Mouse (Mus musculus) limb, embryonic 10.5 days (tissue): Measurements from ENCODE around the gene Atg3. TPM values are rescaled to one million over a fixed set of nuclear protein-coding genes. Genes with fewer than 3 reads are reported as not detected.

Experiments
- DNase-seq: peaks from one replicate; pipeline ENCODE4 v3.0.0-alpha.2; 2017; ENCODE audit warnings: low spot score
- H3K27ac ChIP-seq: fragments of 300-500 bp; sonication (generic); 2 replicates; pipeline ENCODE4 v1.5.1; 2016; ENCODE audit warnings: mild to moderate bottlenecking
- H3K27me3 ChIP-seq: fragments of 300-500 bp; sonication (generic); 2 replicates; pipeline ENCODE4 v1.6.1; 2016; ENCODE audit warnings: low read depth, mild to moderate bottlenecking; ENCODE audit not compliant: poor library complexity, severe bottlenecking
- H3K36me3 ChIP-seq: fragments of 300-500 bp; sonication (generic); 2 replicates; pipeline ENCODE4 v1.6.1; 2016; ENCODE audit warnings: mild to moderate bottlenecking, moderate library complexity
- H3K4me1 ChIP-seq: fragments of 300-500 bp; sonication (generic); 2 replicates; pipeline ENCODE4 v1.6.1; 2016
- H3K4me3 ChIP-seq: fragments of 300-500 bp; sonication (generic); 2 replicates; pipeline ENCODE4 v1.5.1; 2016; ENCODE audit warnings: mild to moderate bottlenecking, moderate library complexity
- H3K9me3 ChIP-seq: fragments of 300-500 bp; sonication (generic); replicated peaks from 2 replicates; pipeline ENCODE4 v1.6.1; 2016; ENCODE audit warnings: mild to moderate bottlenecking
- WGBS: fragments of 180-500 bp; shearing (Covaris S2); methylation state at CpG from one replicate; pipeline ENCODE4 v1.1.7; 2016; 5-methylcytosine and 5-hydroxymethylcytosine counted together
- polyA plus RNA-seq: library from polyadenylated mRNA; unstranded; fragments of >200 nt; fragmentation: Nextera tagmentation; extraction: Ambion mirVana; gene quantifications from 2 replicates; pipeline ENCODE4 v1.2.1, GENCODE M21; 2016

The Atg3 gene
- polyA plus RNA-seq: 28.3 and 31.2 TPM in 2 replicates

- Histone ChIP-seq H3K9me3 (no peaks in the 10 kb centered on the region), H3K36me3 (peaks cover 17% of the 10 kb centered on the region), H3K27ac (peak within 1 kb of the TSS; percentile 92), H3K4me3 (peak within 1 kb of the TSS; percentile 91), H3K27me3 (no peaks in the 10 kb centered on the region), H3K4me1 (peaks cover 17% of the 10 kb centered on the region)
- peak; percentile 97 for DNase-seq
- under 1% methylated on average over 64 of the region's 64 CpGs for WGBS
These were observed at the start of gene Atg3, which contains the start of gene Slc35a5 for GRCm38 (mm10) chr16:45158522-45159388. Gene Atg3, plus strand, starts transcription at chr16:45158785. Gene Slc35a5, minus strand, starts transcription at chr16:45158706.

- no peak for DNase-seq
- Histone ChIP-seq H3K27ac (no peak overlapping the region), H3K27me3 (no peaks in the 10 kb centered on the region), H3K9me3 (no peaks in the 10 kb centered on the region), H3K4me1 (no peaks in the 10 kb centered on the region), H3K4me3 (no peak overlapping the region), H3K36me3 (peaks cover 4% of the 10 kb centered on the region)
- WGBS: 40% methylated on average over 4 of the region's 4 CpGs
These were observed 48.1 kb upstream of the Atg3 start for GRCm38 (mm10) chr16:45110498-45110897.

GRCm38 (mm10) chr16:45117200-45117599, 41.4 kb upstream of the Atg3 start:
- no peak for DNase-seq
- H3K4me1 ChIP-seq: no peaks in the 10 kb centered on the region
- no peaks in the 10 kb centered on the region for H3K9me3 ChIP-seq
- H3K36me3 ChIP-seq: peaks cover 10% of the 10 kb centered on the region
- WGBS: 93% methylated on average over 3 of the region's 3 CpGs
- H3K4me3 ChIP-seq: no peak overlapping the region
- H3K27me3 ChIP-seq: no peaks in the 10 kb centered on the region
- H3K27ac ChIP-seq: no peak overlapping the region

- 83% methylated on average over 3 of the region's 3 CpGs for WGBS
- H3K36me3 ChIP-seq: peaks cover 10% of the 10 kb centered on the region; the same call in 1 of the 2 replicates
- H3K27me3 ChIP-seq: no peaks in the 10 kb centered on the region
- no peaks in the 10 kb centered on the region for H3K4me1 ChIP-seq
- H3K4me3 ChIP-seq: no peak overlapping the region
- no peaks in the 10 kb centered on the region for H3K9me3 ChIP-seq
- H3K27ac ChIP-seq: no peak overlapping the region
- no peak for DNase-seq
These were observed 39.8 kb upstream of the Atg3 start for GRCm38 (mm10) chr16:45118760-45119159.

GRCm38 (mm10) chr16:45120844-45121425, 37.6 kb upstream of the Atg3 start:
- Histone ChIP-seq H3K9me3 (no peaks in the 10 kb centered on the region), H3K36me3 (peaks cover 10% of the 10 kb centered on the region; the same call in 1 of the 2 replicates), H3K27me3 (no peaks in the 10 kb centered on the region), H3K4me3 (no peak overlapping the region), H3K4me1 (no peaks in the 10 kb centered on the region), H3K27ac (no peak overlapping the region)
- 40% methylated on average over 5 of the region's 5 CpGs for WGBS
- DNase-seq: no peak

GRCm38 (mm10) chr16:45122571-45122970, 36.0 kb upstream of the Atg3 start:
- no peak for DNase-seq
- no peak overlapping the region for H3K27ac ChIP-seq
- H3K4me3 ChIP-seq: no peak overlapping the region
- H3K36me3 ChIP-seq: peaks cover 15% of the 10 kb centered on the region; the same call in 1 of the 2 replicates
- no peaks in the 10 kb centered on the region for H3K27me3 ChIP-seq
- WGBS: 72% methylated on average over 5 of the region's 5 CpGs
- no peaks in the 10 kb centered on the region for H3K4me1 ChIP-seq
- no peaks in the 10 kb centered on the region for H3K9me3 ChIP-seq

- no peak for DNase-seq
- no peaks in the 10 kb centered on the region for H3K27me3 ChIP-seq
- peaks cover 9% of the 10 kb centered on the region; the same call in 1 of the 2 replicates for H3K36me3 ChIP-seq
- H3K27ac ChIP-seq: no peak overlapping the region
- H3K4me3 ChIP-seq: no peak overlapping the region
- no peaks in the 10 kb centered on the region for H3K4me1 ChIP-seq
- H3K9me3 ChIP-seq: no peaks in the 10 kb centered on the region
- WGBS: 53% methylated on average over 9 of the region's 9 CpGs
These were observed 34.1 kb upstream of the Atg3 start for GRCm38 (mm10) chr16:45124230-45125203.

GRCm38 (mm10) chr16:45127936-45128710, 30.5 kb upstream of the Atg3 start:
- Histone ChIP-seq H3K27me3 (no peaks in the 10 kb centered on the region), H3K36me3 (peaks cover 9% of the 10 kb centered on the region; the same call in 1 of the 2 replicates), H3K27ac (no peak overlapping the region), H3K4me1 (no peaks in the 10 kb centered on the region), H3K9me3 (no peaks in the 10 kb centered on the region), H3K4me3 (no peak overlapping the region)
- no peak for DNase-seq
- WGBS: 89% methylated on average over 2 of the region's 2 CpGs

GRCm38 (mm10) chr16:45141711-45142110, 16.9 kb upstream of the Atg3 start:
- DNase-seq: no peak
- no peaks in the 10 kb centered on the region for H3K4me1 ChIP-seq
- H3K4me3 ChIP-seq: no peak overlapping the region
- 95% methylated on average over 5 of the region's 5 CpGs for WGBS
- no peaks in the 10 kb centered on the region for H3K27me3 ChIP-seq
- peaks cover 74% of the 10 kb centered on the region for H3K36me3 ChIP-seq
- no peak overlapping the region for H3K27ac ChIP-seq
- no peaks in the 10 kb centered on the region for H3K9me3 ChIP-seq

GRCm38 (mm10) chr16:45142565-45142964, 16.0 kb upstream of the Atg3 start:
- Histone ChIP-seq H3K4me3 (no peak overlapping the region), H3K4me1 (no peaks in the 10 kb centered on the region), H3K27me3 (no peaks in the 10 kb centered on the region), H3K27ac (no peak overlapping the region), H3K9me3 (no peaks in the 10 kb centered on the region), H3K36me3 (peaks cover 79% of the 10 kb centered on the region)
- WGBS: 90% methylated on average over 5 of the region's 5 CpGs
- DNase-seq: no peak

GRCm38 (mm10) chr16:45145119-45145518, 13.5 kb upstream of the Atg3 start:
- 94% methylated on average over 6 of the region's 6 CpGs for WGBS
- no peak for DNase-seq
- Histone ChIP-seq H3K27ac (no peak overlapping the region), H3K4me3 (no peak overlapping the region), H3K9me3 (no peaks in the 10 kb centered on the region), H3K4me1 (no peaks in the 10 kb centered on the region), H3K36me3 (peaks cover 81% of the 10 kb centered on the region), H3K27me3 (no peaks in the 10 kb centered on the region)
